ENCODE assay signal across 25 mouse cellular contexts in the genomic region with DNA sequence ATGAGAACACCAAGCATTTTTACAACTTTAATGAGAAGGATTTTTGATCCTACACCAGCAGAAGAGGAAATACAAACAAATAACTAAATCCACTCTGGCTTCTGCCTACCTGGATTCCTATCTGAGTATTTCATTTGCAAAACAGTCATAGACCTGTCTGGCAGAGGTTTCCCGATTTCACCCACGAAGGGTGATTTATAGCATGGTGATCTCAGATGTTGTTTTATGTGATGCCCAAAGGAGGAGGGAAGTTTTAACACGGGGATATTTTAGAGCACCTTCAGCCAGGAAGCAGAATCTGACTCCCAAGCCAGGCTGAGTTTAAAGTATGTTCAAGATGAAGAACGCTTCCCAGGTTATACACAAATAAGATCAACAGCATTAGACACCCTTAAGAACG. TPM values are rescaled to one million over a fixed set of nuclear protein-coding genes. Genes with fewer than 3 reads are reported as not detected.
A peak's percentile ranks its signal among the peaks of the same experiment; 100 is the strongest.
DNase-seq lines count a peak whose midpoint lies in the region.
"Had no signal": no experiment of that assay in that cellular context is flagged by ENCODE, and none has a peak within 500 bp of the region (broad histone marks: within the 10 kb centered on the region; RNA-seq: fewer than 3 reads in every experiment).

No protein-coding gene starts in this region.

- DNase-seq in adrenal gland, adult 2 months = peak; percentile 36
- no peak for DNase-seq in adrenal gland, adult 8-10 months
- DNase-seq in fat pad, adult 2 months (ENCODE audit: extremely low read depth, low read depth, low spot score) = peak; percentile 76
- no peak for DNase-seq in heart, adult 18-20 months
- DNase-seq: adrenal gland, postnatal 10 days; adrenal gland, postnatal 14 days; adrenal gland, postnatal 25 days; adrenal gland, postnatal 36 days; B cell, adult 2 months; cerebellum, adult 11 months; cerebellum, adult 11-12 months; cerebellum, adult 18-20 months; cerebellum, adult 2 months; cerebellum, adult 8-10 months had no signal

RNA-seq across cellular contexts. Expression of a gene that starts 13.4 kb away (rescaled TPM):
- total RNA-seq in adrenal gland, adult 2 months (2021) = 1 to 10 TPM in 1 of 2 experiments, not detected in 1; 1.3 TPM
- polyA plus RNA-seq in adrenal gland, adult 2 months (2012; rRNA removed) = not detected in 2 replicates
- total RNA-seq in adrenal gland, adult 8-10 months (2022) = 1 to 10 TPM in 2 of 4 experiments, not detected in 2; 1.3 to 1.9 TPM
- total RNA-seq in heart, adult 18-20 months (2021) = not detected
- total RNA-seq: adrenal gland, adult 18-20 months; adrenal gland, postnatal 10 days; adrenal gland, postnatal 25 days; adrenal gland, postnatal 36 days; adrenal gland, postnatal 4 days; CH12.LX; ES-E14; G1E; MEL had no signal
- polyA plus RNA-seq: activated CD4-positive, CD25-positive, alpha-beta regulatory T cell, adult 4 months; brain, embryonic 14.5 days; C2C12; CD4-positive, CD25-positive, alpha-beta regulatory T cell, adult 4 months; cerebellum, adult 2 months; G1E; Patski had no signal

RNA-seq across cellular contexts. Expression of a gene that starts 46.5 kb away (rescaled TPM):
- 1 to 10 TPM in 1 of 2 experiments, under 1 TPM in 1; 0.73 to 4.5 TPM for total RNA-seq in adrenal gland, adult 2 months (2021)
- 0.50 and 1.3 TPM in 2 replicates for polyA plus RNA-seq in adrenal gland, adult 2 months (2012; rRNA removed)
- total RNA-seq in adrenal gland, adult 8-10 months (2022) = 1 to 10 TPM in 3 of 4 experiments, under 1 TPM in 1; 0.35 to 6.2 (median 3.1) TPM
- under 1 TPM in 1 of 2 experiments, not detected in 1; 0.12 TPM for total RNA-seq in heart, adult 18-20 months (2021)
- total RNA-seq: CH12.LX, ES-E14, MEL had no signal
- polyA plus RNA-seq: activated CD4-positive, CD25-positive, alpha-beta regulatory T cell, adult 4 months; brain, embryonic 14.5 days; C2C12; CD4-positive, CD25-positive, alpha-beta regulatory T cell, adult 4 months; cerebellum, adult 2 months; G1E; Patski had no signal

Comparison
In these comparisons a context has a peak if more than half of its experiments do, and no peak if none do; other contexts are left out.
1. DNase-seq: peak in adrenal gland, adult 2 months (single experiment) and fat pad, adult 2 months (single experiment); none in adrenal gland, adult 8-10 months (single experiment) and heart, adult 18-20 months (0 of 2).